8 mouse cellular contexts compared by ENCODE assay signal in the genomic region with DNA sequence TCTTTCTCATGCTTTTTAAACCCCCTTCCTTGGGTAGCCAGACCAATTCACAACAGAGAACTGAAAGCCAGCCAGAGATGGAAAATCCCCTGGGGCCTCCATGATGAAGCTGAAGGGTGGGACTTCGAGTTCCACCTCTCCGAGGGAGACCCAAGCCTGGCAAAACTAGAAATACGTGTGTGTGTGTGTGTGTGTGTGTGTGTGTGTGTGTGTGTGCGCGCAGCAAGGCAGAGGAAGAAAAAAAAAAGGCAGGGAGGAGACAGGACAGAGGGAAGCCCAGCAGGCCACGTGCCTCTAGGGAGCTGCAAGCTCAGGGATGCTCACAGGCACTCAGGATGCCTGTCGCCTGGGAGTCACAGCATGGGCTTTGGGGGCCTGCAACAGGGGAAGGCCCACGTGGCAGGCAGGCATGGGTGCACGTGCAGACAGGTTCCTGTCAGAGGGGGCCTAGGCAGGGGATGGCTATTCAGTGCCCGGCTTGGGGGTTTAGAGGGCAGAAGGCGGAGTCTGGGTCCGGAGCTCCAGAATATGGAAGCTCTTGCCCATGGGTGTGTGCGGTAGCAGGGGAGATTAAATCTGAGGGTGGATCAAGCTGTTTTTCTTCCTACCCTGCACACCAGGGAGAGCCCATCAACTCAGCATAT. TPM values are rescaled to one million over a fixed set of nuclear protein-coding genes. Genes with fewer than 3 reads are reported as not detected.
DNase-seq lines count a peak whose midpoint lies in the region; ATAC-seq and TF ChIP-seq lines count a peak whose summit lies in the region.

No protein-coding gene starts in this region.

- H3K4me1 ChIP-seq in heart, embryonic 10.5 days, result peaks cover 81% of the 10 kb centered on the region
- peaks cover 41 to 86% of the 10 kb centered on the region in 2 experiments for H3K4me1 ChIP-seq in CH12.LX (ENCODE audit: control insufficient read depth in 1 of 2, insufficient read depth in 2 of 2)
- peaks cover 58% of the 10 kb centered on the region for H3K4me1 ChIP-seq in embryonic facial prominence, embryonic 12.5 days
- peaks cover 68% of the 10 kb centered on the region for H3K4me1 ChIP-seq in hindbrain, embryonic 15.5 days (replicated peaks)

- ATAC-seq in embryonic facial prominence, embryonic 12.5 days (ENCODE audit: insufficient number of reproducible peaks, insufficient read depth, low FRiP score, low TSS enrichment), result no peak
- peak; percentile 27; the same call in 1 of the 2 replicates for ATAC-seq in hindbrain, embryonic 15.5 days (ENCODE audit: low FRiP score, low read depth)

- no peak for TF ChIP-seq EP300 in CH12.LX (IDR thresholded peaks at IDR 0.05; ENCODE audit: low read length)

- no peak for TF ChIP-seq POLR2A in CH12.LX (IDR thresholded peaks at IDR 0.05; ENCODE audit: low read depth, low read length)

- H3K36me3 ChIP-seq in heart, embryonic 10.5 days, result peaks cover 28% of the 10 kb centered on the region
- peaks cover 26 to 45% of the 10 kb centered on the region in 2 experiments for H3K36me3 ChIP-seq in CH12.LX (replicated peaks in 1 of 2; ENCODE audit: control insufficient read depth in 1 of 2, insufficient read depth in 1 of 2, low read length in 1 of 2)
- H3K36me3 ChIP-seq in embryonic facial prominence, embryonic 12.5 days, result peaks cover 25% of the 10 kb centered on the region
- H3K36me3 ChIP-seq in hindbrain, embryonic 15.5 days, result peaks cover 12% of the 10 kb centered on the region; the same call in 1 of the 2 replicates

- no peak for TF ChIP-seq RAD21 in CH12.LX (IDR thresholded peaks at IDR 0.05; ENCODE audit: low read depth, low read length)

- H3K79me2 ChIP-seq in CH12.LX (replicated peaks; ENCODE audit: control insufficient read depth, extremely low read depth, insufficient read depth, poor library complexity, severe bottlenecking), result peaks cover 19% of the 10 kb centered on the region

- H3K9ac ChIP-seq in CH12.LX (ENCODE audit: insufficient read depth, low read depth), result peak overlapping the region; percentile 26; the same call in 1 of the 2 replicates
- H3K9ac ChIP-seq in embryonic facial prominence, embryonic 12.5 days, result peak overlapping the region; percentile 68
- H3K9ac ChIP-seq in hindbrain, embryonic 15.5 days, result peak overlapping the region; percentile 61

- H3K9me3 ChIP-seq in heart, embryonic 10.5 days, result no peaks in the 10 kb centered on the region
- H3K9me3 ChIP-seq in CH12.LX (replicated peaks; ENCODE audit: low read length), result no peaks in the 10 kb centered on the region
- no peaks in the 10 kb centered on the region for H3K9me3 ChIP-seq in embryonic facial prominence, embryonic 12.5 days
- H3K9me3 ChIP-seq in hindbrain, embryonic 15.5 days, result no peaks in the 10 kb centered on the region

- peak; percentile 90 for DNase-seq in heart, embryonic 10.5 days (ENCODE audit: low spot score)
- no peak for DNase-seq in heart, adult 18-20 months
- peak; percentile 83 for DNase-seq in CH12.LX (ENCODE audit: extremely low read depth)
- peak; percentile 37 for DNase-seq in lung, postnatal 36 days
- peak; percentile 71 to 74 for DNase-seq in spleen, postnatal 36 days (ENCODE audit: low spot score in 2 of 2)
- DNase-seq in frontal cortex, postnatal 14 days (ENCODE audit: low spot score in 2 of 2), result no peak

- H3K4me2 ChIP-seq in CH12.LX (ENCODE audit: insufficient read depth, low read depth, poor library complexity, severe bottlenecking), result peak overlapping the region; percentile 66
- peak overlapping the region; percentile 57 for H3K4me2 ChIP-seq in embryonic facial prominence, embryonic 12.5 days (replicated peaks)
- H3K4me2 ChIP-seq in hindbrain, embryonic 15.5 days, result peak overlapping the region; percentile 76

- no peaks in the 10 kb centered on the region for H3K27me3 ChIP-seq in heart, embryonic 10.5 days (ENCODE audit: insufficient read depth, poor library complexity, severe bottlenecking)
- no peaks in the 10 kb centered on the region for H3K27me3 ChIP-seq in CH12.LX (replicated peaks)
- no peaks in the 10 kb centered on the region for H3K27me3 ChIP-seq in embryonic facial prominence, embryonic 12.5 days
- no peaks in the 10 kb centered on the region for H3K27me3 ChIP-seq in hindbrain, embryonic 15.5 days

- peak overlapping the region; percentile 95 for H3K27ac ChIP-seq in heart, embryonic 10.5 days
- peak overlapping the region; percentile 86 for H3K27ac ChIP-seq in CH12.LX (ENCODE audit: insufficient read depth, low read depth)
- H3K27ac ChIP-seq in embryonic facial prominence, embryonic 12.5 days, result peak overlapping the region; percentile 90
- peak overlapping the region; percentile 90 for H3K27ac ChIP-seq in hindbrain, embryonic 15.5 days (replicated peaks)

- no peak for TF ChIP-seq CTCF in CH12.LX (conservative IDR thresholded peaks at IDR 0.05 in 1 of 2, IDR thresholded peaks at IDR 0.05 in 1 of 2; ENCODE audit: low read depth in 2 of 2, low read length in 2 of 2)

- dilution Hi-C loops in CH12.LX (cut with MboI; ENCODE audit: extremely low pct_ligation_motif_present, extremely low pct_unique_long_range_greater_than_20kb, low sequenced_read_pairs), result no loop called here

- in situ Hi-C loops in CH12.LX (cut with MboI; ENCODE audit: low pct_ligation_motif_present, low pct_unique_long_range_greater_than_20kb, low sequenced_read_pairs), result no loop called here

- 7% methylated on average over 13 of the region's 13 CpGs for WGBS in heart, embryonic 10.5 days
- WGBS in embryonic facial prominence, embryonic 12.5 days, result 5% methylated on average over 13 of the region's 13 CpGs
- WGBS in hindbrain, embryonic 15.5 days, result 4% methylated on average over 13 of the region's 13 CpGs

- H3K4me3 ChIP-seq in heart, embryonic 10.5 days, result peak overlapping the region; percentile 61
- peak overlapping the region; percentile 30 to 41 (median 34) for H3K4me3 ChIP-seq in CH12.LX (replicated peaks in 1 of 3; ENCODE audit: low read depth in 2 of 3, low read length in 2 of 3, poor library complexity in 1 of 3)
- peak overlapping the region; percentile 46 for H3K4me3 ChIP-seq in embryonic facial prominence, embryonic 12.5 days
- peak overlapping the region; percentile 43 for H3K4me3 ChIP-seq in hindbrain, embryonic 15.5 days

TF ChIP-seq in CH12.LX, 34 proteins besides CTCF, POLR2A, EP300 and RAD21 (continues in another document):
- no peak for TF ChIP-seq CHD2 (IDR thresholded peaks at IDR 0.05; ENCODE audit: low read length)
- TF ChIP-seq USF2 (conservative IDR thresholded peaks at IDR 0.05; ENCODE audit: low read depth, low read length), result no peak
- no peak; the same call in 1 of the 2 replicates for TF ChIP-seq SIN3A (IDR thresholded peaks at IDR 0.05; ENCODE audit: low read length)
- TF ChIP-seq ZC3H11A (IDR thresholded peaks at IDR 0.05; ENCODE audit: low read depth, low read length), result no peak
- TF ChIP-seq PAX5 (IDR thresholded peaks at IDR 0.05; ENCODE audit: low read length), result no peak
- TF ChIP-seq ZKSCAN1 (IDR thresholded peaks at IDR 0.05; ENCODE audit: borderline replicate concordance, low read depth, low read length), result no peak
- TF ChIP-seq MXI1 (IDR thresholded peaks at IDR 0.05; ENCODE audit: low read depth, low read length), result peak; percentile 85; the same call in 1 of the 2 replicates
- TF ChIP-seq BHLHE40 (IDR thresholded peaks at IDR 0.05; ENCODE audit: low read depth, low read length), result peak; percentile 95
- peak; percentile 83 for TF ChIP-seq MAX (IDR thresholded peaks at IDR 0.05; ENCODE audit: low read length)
- TF ChIP-seq CHD1 (IDR thresholded peaks at IDR 0.05; ENCODE audit: low read depth, low read length), result no peak
- no peak for TF ChIP-seq HCFC1 (IDR thresholded peaks at IDR 0.05; ENCODE audit: low read depth, low read length)
- TF ChIP-seq UBTF (IDR thresholded peaks at IDR 0.05; ENCODE audit: low read depth, low read length), result peak; percentile 51; the same call in 1 of the 2 replicates
- TF ChIP-seq JUND (conservative IDR thresholded peaks at IDR 0.05; ENCODE audit: low read depth, low read length), result no peak
- peak; percentile 86 for TF ChIP-seq ZNF384 (IDR thresholded peaks at IDR 0.05; ENCODE audit: low read depth, low read length)
- TF ChIP-seq MYC (IDR thresholded peaks at IDR 0.05; ENCODE audit: low read depth, low read length), result peak; percentile 49; the same call in 1 of the 2 replicates
- TF ChIP-seq MAFK (IDR thresholded peaks at IDR 0.05; ENCODE audit: insufficient replicate concordance, low read length), result no peak
- no peak for TF ChIP-seq KAT2A (IDR thresholded peaks at IDR 0.05; ENCODE audit: insufficient replicate concordance, low read length)
- 0 out of 2 replicates have a peak, but pooled peaks have one; percentile 9 for TF ChIP-seq USF1 (IDR thresholded peaks at IDR 0.05; ENCODE audit: low read depth, low read length)
- TF ChIP-seq TBP (conservative IDR thresholded peaks at IDR 0.05; ENCODE audit: low read depth, low read length), result no peak
- TF ChIP-seq E2F4 (IDR thresholded peaks at IDR 0.05; ENCODE audit: insufficient replicate concordance, low read depth, low read length), result no peak
- TF ChIP-seq ELF1 (IDR thresholded peaks at IDR 0.05; ENCODE audit: low read depth, low read length), result no peak; the same call in none of the 2 replicates
- TF ChIP-seq SMC3 (IDR thresholded peaks at IDR 0.05; ENCODE audit: low read depth, low read length), result no peak
- 0 out of 2 replicates have a peak, but pooled peaks have one; percentile 8 for TF ChIP-seq MAZ (IDR thresholded peaks at IDR 0.05; ENCODE audit: low read depth, low read length)
- TF ChIP-seq ETS1 (conservative IDR thresholded peaks at IDR 0.05; ENCODE audit: low read depth, low read length), result peak; percentile 39

RNA-seq across cellular contexts. Expression of a gene that starts 28.0 kb away (rescaled TPM):
- 0.71 and 1.1 TPM in 2 replicates for polyA plus RNA-seq in heart, embryonic 10.5 days (2016; fragmentation: Nextera tagmentation; extraction: Ambion mirVana)
- total RNA-seq in heart, adult 18-20 months (2021), result under 1 TPM in 1 of 2 experiments, not detected in 1; 0.22 TPM
- 0.13 and 0.21 TPM in 2 replicates for total RNA-seq in CH12.LX (2012; rRNA removed)
- total RNA-seq in CH12.LX (2014; rRNA removed), result not detected in 2 replicates
- polyA plus RNA-seq in CH12.LX (2012; ENCODE audit: insufficient read length, low read depth), result 0.30 TPM in 2 replicates
- polyA plus RNA-seq in embryonic facial prominence, embryonic 12.5 days (2016; fragmentation: Nextera tagmentation; extraction: Ambion mirVana), result 1.4 and 1.5 TPM in 2 replicates
- polyA plus RNA-seq in hindbrain, embryonic 15.5 days (2015; fragmentation: Nextera tagmentation; extraction: Ambion mirVana), result 4.0 and 4.5 TPM in 2 replicates

RNA-seq across cellular contexts. Expression of a gene that starts 42.4 kb away (rescaled TPM):
- polyA plus RNA-seq in heart, embryonic 10.5 days (2016; fragmentation: Nextera tagmentation; extraction: Ambion mirVana), result 8.0 and 10.5 TPM in 2 replicates
- 10 to 100 TPM; 10.5 to 13.3 TPM for total RNA-seq in heart, adult 18-20 months (2021)
- total RNA-seq in CH12.LX (2012; rRNA removed), result 5.6 TPM in 2 replicates
- 2.0 and 2.2 TPM in 2 replicates for total RNA-seq in CH12.LX (2014; rRNA removed)
- polyA plus RNA-seq in CH12.LX (2012; ENCODE audit: insufficient read length, low read depth), result 12.4 and 14.3 TPM in 2 replicates
- polyA plus RNA-seq in embryonic facial prominence, embryonic 12.5 days (2016; fragmentation: Nextera tagmentation; extraction: Ambion mirVana), result 7.9 and 9.0 TPM in 2 replicates
- 4.5 and 4.9 TPM in 2 replicates for polyA plus RNA-seq in hindbrain, embryonic 15.5 days (2015; fragmentation: Nextera tagmentation; extraction: Ambion mirVana)

Comparison
In these comparisons a context has a peak if more than half of its experiments do, and no peak if none do; other contexts are left out.
1. DNase-seq: peak in heart, embryonic 10.5 days (single experiment), CH12.LX (single experiment), lung, postnatal 36 days (single experiment) and spleen, postnatal 36 days (2 of 2); none in heart, adult 18-20 months (0 of 2) and frontal cortex, postnatal 14 days (0 of 2).
2. Peak in every context shown above with its lines, with median percentiles within 50 percentile points of each other: H3K27ac ChIP-seq, H3K4me3 ChIP-seq, H3K4me2 ChIP-seq and H3K9ac ChIP-seq.